Mouse (Mus musculus) cerebellum, postnatal 36 days (tissue): ENCODE measurements around the gene Zc3hav1l.

Experiments used
- DNase-seq, 2 experiments: peaks; one replicate each; pipeline ENCODE4 v3.0.0; 2021 to 2022; ENCODE audit warnings: mixed read lengths in 2 of 2

The Zc3hav1l gene

DNA sequence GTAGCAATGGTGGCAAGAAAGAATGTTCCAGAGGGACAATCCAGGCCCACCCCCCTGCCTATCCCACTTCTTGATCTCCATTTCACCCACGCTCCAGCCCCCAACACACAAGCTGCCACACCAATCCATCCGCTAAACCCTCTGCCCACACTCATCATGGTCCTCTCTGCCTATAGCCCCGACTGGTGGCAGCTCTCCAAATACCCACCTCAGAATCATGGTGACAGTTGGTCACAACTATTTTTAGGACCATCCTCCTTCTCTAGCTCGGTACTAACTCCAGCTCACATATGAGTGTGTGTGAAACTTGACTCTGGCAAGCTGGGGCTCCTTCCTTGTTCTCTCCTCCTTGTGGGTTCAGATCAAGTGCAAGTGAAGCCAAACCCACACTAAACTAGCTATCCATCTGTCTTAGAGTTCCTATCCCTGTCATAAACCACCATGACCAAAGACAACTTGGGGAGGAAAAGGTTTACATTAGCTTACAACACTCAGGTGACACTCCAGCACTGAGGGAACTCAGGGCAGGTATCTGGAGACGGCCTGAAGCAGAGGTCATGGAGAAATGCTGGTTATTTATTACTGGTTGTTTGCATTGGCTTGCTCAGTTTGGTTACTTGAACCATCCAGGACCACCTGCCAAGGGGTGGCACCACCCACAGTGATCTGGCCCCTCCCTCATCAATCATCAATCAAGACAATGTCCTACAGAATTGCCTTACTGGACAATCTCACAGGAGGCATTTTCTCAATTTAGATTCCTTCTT is 35.5 kb downstream of the Zc3hav1l start:
- DNase-seq, result no peak

DNA sequence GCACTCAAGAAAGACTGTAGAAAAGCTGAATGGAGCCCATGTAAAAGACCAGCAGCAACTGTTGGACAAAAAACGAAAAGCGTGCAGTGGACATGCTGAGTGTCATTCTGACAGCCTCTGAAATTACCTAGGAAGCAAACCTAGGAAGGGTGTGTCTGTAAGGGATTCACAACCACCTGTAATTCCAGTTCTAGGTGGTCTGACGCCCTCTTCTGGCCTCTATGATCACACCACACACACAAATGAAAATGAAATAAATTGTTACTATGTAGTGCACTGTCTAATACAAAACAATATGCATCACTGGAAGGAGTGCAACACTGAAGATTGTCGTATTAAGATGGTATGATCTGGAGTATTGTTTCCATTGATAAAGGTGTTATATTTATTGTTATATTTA is 37.2 kb downstream of the Zc3hav1l start:
- DNase-seq, result no peak

DNA sequence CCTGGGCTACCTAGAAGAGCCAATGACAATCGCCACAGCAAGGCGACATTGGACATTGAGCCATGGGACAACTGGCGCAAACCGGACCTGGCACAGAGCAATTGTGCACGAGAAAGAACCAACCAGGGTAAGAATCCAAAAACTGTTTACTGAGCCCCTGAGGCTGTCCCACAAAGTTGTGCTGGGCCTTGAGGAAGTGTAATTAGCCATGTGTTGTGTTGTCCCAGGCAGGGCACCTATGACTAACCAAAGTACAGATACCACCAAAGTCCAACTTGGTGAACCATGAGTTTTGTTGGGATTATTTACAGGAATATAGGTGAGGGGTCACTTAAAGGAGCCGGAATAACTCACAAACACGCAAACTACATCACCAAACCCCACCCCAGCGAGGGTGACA is 41.6 kb downstream of the Zc3hav1l start:
- no peak for DNase-seq

DNA sequence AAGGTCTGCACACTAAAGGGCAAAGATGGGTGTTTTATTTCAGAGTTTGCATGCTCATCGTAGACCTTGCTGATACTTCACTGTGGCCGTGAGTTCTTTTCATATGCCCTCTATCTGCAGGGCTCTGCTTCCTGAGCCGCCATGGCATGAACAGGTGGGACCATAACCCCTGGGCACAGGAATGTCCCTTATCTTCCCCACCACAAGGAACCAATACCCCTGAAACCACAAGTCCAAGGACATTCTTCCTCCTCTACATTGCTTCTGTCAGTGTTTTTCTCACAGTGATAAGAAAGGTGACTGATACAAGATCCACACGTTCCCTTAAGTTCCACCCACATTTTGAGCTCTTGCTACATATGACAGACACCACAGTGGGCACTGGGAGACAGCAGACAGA is 42.3 kb downstream of the Zc3hav1l start:
- no peak for DNase-seq

DNA sequence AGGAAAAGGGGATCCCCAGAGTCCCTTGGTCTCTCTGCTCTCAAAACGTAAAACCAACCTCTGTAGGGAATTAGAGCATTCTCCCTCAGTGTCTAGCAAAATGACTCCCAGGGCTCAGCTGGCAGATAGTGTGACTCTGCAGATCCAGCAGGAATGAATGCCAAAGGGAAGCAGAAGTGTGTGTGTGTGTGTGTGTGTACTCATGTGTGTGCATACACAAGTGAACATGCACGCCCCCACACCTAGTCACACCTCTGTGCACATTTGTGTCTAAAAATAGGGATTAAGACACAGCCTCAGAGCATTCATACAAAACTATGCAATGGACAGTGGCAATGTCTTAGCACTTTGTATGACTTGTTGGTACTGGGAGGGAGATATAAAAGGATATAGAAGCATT is 43.3 kb downstream of the Zc3hav1l start:
- no peak for DNase-seq

DNA sequence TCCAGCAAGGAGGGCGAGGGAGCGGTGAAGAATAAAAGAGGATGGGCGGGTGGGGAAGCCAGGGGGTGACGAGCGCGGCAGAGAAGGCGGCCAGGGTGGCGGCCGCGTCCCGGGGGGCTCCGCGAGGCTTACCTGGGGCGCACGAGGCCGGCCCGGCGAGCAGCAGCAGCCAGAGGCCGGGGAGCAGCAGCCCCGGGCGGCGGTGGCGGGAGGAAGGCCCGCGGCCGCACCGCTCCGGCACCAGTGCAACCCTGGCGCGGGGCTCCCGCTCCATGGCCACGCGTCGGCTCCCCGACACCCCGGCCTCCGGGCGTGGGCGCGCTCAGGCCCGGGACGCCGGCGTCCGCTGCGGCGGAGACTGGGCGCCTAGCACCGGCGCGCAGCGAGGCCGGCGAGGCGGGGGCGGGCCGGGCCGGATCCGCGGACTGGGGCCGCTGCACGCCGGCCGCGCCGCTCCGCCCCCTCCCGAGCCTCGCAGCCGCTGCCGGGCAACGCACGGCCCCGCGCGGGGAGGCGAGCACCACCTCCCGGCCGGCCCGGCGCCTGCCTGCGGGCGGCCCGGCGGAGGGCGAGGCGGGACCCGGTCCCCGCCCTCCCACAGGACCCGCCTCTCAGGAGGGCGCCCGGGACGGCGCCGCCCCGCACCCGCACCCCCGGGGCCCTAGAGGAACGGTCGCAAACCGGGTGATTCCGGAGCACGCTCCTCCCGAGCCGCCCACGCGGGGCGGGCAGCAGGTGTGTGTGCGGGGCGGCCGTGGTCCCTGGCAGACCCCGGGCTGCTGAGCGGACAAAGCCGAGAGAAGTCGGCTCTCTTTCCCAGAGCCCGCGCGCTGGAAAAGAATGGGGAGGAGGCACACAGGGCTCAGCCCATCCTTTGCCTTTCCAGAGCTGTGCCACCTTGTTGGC is 45.1 kb downstream of the Zc3hav1l start, which contains the start of gene D630045J12Rik:
Gene D630045J12Rik (minus strand): TSS at position 274 of the 906 bp plus-strand sequence.
- peak; percentile 60 to 75 for DNase-seq

DNA sequence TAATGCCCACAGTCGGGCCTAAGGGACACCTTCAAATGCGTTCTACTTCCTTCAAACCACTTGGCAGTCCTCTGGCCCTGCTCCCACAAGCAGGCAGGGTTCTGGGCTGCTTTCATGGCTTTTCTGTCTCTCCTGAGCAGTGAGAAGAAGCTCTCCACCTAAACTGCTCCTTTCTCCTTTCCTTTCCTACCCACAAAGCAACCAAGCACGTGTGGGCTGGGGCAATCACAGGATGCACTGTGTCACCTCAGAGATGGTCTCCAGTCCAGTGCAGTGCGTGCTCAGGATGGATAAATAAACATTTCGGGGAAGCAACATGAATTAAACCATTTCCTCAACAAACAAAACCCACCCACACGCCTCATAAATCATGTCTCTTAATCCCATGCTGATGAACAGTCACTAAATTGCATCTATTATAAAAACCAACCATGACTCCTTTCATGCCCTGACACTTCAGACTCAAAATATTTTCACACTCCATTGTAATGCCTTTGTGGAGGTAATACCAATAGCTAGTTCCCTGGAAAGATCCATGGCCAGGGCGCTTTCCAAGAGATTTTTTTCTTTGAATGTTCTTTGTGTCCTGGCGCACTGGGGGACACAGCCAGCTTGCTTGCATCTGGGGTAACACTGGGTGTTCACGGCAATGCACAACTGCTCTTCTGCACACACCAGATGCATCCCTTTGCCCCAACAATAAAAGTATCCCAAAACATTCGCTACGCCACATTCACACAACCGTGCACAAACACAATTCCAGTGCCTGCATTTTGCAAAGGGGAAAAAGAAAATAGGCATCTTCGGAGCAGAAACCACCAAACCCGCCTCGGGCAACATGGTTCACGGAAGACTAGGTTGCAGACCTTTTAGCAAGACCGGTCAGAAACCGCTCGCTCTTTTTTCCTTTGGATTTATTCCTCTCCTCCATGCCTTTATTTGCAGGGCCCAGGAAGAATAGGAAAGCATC is 46.0 kb downstream of the Zc3hav1l start:
- DNase-seq, result peak in 1 of 2 experiments; percentile 36

DNA sequence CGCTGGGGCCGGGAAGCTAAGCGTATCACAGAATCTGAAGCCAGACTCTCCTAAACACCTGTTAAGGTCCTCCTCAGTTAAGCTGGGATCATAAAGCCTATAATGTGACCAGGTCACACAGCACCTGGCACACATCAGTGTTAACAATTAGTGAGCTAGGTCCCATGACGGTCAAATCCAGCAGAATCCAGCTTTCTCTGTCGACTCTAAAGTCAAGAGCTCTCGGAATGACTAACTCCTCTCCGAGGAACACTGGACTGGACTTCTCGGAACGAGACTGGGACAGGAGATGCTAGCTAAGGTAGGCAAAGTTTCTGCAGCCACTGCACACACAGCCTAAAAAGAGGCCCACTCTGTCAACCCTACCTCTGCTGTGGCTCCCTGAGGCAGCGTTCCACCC is 46.9 kb downstream of the Zc3hav1l start:
- no peak for DNase-seq

DNA sequence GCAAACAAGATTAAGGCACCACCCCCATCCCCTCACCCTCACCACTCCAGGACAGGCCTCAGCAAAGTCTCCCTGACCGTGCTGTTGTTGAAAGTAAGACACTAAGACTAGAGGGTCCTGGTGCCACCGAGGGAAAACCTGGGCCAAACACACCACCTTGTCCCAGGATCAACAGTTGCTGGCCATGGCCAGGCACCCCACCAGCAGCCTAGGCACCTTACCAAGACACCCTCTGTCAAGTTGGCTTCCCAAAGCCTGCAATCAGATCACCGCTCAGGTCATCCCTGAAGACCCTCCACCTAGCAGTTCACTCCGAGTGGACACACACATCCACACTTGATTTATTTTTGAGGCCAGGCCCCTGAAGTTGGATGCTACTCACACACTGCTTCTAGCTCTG is 47.6 kb downstream of the Zc3hav1l start:
- DNase-seq, result peak; percentile 46 to 55

DNA sequence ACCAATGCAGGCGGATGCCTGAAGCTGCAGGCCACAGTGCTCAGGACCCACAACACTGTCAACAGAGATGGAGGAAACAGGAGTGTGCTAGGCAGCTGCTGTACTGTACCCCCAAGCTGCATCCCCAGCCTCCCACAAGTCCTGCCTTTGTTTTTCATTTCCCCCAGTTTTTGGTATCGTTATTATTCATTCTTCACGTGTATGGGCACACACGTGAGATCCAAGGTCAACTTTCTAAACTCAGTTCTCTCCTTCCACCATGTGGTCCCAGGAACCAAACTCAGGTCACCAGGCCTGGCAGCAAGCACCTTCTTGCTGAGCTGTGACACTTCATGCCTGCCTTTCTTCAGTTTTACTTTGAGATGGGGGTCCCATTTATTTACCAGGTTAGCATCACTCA is 51.7 kb downstream of the Zc3hav1l start:
- no peak for DNase-seq

DNA sequence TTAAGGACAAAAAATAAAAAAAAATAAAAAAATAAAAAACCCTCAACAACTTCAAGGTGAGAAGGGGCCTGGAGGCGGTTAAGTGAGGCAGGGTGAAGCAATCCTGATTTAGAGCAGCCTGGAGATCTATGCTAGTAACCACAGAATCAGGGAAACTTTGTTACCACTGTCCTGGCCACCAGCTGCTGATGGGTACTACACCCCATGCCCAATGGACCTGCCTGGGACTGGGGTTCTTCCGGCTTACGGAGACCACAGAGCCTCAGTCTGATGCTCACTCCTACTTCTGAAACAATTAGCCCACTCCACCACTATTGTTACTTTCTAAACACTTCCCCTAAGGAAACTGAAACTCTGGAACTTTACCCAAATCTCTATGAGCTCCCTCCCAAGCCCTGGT is 54.3 kb downstream of the Zc3hav1l start:
- no peak for DNase-seq

DNA sequence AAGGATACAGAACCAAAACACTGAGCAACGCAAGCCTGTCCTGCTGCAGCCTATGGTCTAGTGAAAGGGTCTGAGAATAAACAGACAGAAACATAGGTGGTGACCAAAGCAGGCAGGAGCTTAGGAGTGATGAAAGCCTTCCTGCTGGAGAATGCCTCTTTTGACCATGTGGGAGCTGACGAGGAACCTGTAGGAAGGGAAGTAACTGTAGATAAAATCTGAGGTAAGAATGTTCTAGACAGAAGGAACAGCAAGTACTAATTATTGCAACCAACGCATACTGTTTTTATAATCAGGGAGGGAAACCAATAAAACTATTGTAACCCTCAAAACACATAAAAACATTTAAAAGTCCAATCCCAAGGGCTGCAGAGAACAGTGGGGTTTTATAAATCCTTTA is 54.9 kb downstream of the Zc3hav1l start:
- DNase-seq, result no peak

DNA sequence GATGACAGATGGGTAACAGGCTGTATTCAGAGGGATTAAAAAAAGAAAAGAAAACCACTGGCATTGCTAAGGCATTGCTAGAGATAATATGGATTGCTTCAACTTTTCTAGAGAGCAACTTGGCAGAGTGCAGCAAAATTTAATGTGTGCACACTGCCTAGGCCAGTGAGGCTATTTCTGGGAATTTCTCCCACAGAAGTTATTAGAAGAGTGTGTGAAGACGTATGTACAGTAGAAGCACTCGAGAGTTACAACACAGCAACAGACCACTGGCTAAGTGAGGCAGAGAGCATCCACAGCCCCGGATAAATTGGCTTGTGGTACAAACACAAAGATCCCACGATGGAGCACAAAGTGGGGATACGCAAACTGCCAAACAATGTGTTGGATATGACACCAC is 56.2 kb downstream of the Zc3hav1l start:
- DNase-seq, result no peak

DNA sequence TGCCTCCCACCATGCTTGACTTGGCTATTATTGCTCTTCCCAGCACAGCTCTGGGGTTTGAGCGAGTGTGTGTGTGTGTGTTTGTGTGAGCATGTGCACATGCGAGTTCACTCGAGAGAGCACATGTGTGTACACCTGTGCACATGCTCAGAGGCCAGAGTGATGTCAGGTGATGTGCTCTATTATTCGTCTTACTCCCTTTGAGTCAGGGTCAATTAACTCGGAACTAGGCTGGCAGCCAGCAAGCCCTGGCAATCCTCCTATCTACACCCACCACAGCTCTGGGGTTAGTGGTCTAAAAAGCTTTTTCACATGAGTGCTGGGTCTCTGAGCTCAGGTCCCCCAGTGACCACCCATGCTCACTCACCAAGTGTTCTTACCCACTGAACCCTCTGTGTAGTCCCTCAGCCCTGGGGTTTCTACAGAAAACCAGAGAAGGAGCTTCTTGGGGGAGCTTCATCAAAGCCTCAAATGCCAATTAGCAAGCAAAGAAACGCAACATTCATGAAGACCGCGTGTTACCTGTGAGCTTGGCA is 56.7 kb downstream of the Zc3hav1l start:
- no peak for DNase-seq

DNA sequence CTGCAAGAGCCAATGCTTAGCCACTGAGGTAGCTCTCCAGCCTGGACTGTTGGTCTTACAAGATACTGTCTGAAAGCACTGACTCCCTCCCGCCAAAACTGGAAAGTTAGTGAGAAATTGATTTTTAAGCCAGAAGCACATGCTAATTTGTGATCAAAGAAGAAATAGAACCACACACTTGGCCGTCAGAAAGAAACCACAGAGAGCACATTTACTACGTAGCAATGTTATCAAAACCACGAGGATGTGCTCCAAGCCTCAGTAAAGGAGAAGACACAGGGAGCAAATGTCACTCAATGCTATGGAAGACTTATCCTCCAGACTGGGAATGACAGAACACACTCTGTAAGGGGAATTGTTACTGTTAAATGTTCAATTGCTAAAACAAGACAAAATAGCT is 57.6 kb downstream of the Zc3hav1l start:
- DNase-seq, result no peak

DNA sequence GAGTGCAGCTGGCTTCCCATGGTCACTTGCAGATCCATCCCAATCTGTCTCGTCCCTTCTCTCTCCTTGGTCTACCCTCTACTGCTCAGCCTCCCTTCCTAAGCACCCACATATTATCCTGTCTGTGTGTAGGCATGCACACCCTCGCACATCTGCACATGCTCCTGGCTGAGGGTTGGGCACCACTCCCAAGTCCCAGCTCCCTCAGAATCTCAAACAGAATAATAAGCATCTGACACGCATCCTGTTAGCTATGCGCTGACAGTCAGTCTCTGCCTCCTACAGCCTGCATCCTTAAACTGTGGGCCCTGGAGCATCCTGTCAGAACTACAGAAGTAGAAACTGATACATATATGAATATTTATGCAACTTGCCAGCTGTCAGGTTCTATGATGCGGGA is 58.4 kb downstream of the Zc3hav1l start:
- no peak for DNase-seq

DNA sequence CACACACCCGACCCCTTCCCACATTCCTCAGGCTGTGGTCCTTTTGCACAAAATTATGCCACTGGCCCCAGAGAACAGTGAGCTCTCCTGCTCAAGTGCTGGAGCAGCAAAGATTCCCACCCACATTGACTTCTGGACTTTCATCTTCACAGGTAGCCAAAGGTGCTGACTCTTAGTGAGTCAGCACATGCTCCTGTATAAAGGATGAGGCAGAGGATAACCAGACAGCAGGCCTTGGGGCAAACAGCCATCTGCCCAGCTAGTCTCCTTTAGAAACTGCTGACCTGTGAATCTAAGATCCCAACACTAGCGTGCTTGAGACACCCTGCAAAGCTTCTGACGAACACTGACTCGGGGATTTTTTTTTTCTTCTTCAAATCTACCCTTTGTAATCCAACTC is 60.7 kb downstream of the Zc3hav1l start:
- DNase-seq, result peak in 1 of 2 experiments; percentile 38
